Mouse (Mus musculus): ENCODE measurements around the gene Map3k3.
A peak's percentile ranks its signal among the peaks of the same experiment; 100 is the strongest.
"Not testable (repeated sequence)": the region's sequence is repeated elsewhere in the genome, so short reads cannot be mapped to it uniquely, and the experiment has no call there.

The Map3k3 gene

GRCm38 (mm10) chr11:106193371-106194154, 109.2 kb downstream of the Map3k3 start:
- peak; percentile 99 for DNase-seq (ENCODE audit: low read depth)

GRCm38 (mm10) chr11:106194155-106194541, 109.7 kb downstream of the Map3k3 start:
- no peak for DNase-seq (ENCODE audit: low read depth)

- DNase-seq (ENCODE audit: low read depth): no peak
Observed at GRCm38 (mm10) chr11:106194891-106195290, 110.5 kb downstream of the Map3k3 start.

- DNase-seq (ENCODE audit: low read depth): peak; percentile 75
Observed at GRCm38 (mm10) chr11:106195341-106195740, 110.9 kb downstream of the Map3k3 start.

- DNase-seq (ENCODE audit: low read depth): no peak
Observed at GRCm38 (mm10) chr11:106198277-106198676, 113.9 kb downstream of the Map3k3 start.

GRCm38 (mm10) chr11:106199997-106200396, 115.6 kb downstream of the Map3k3 start:
- DNase-seq (ENCODE audit: low read depth): not testable (repeated sequence)

- DNase-seq (ENCODE audit: low read depth): no peak
Observed at GRCm38 (mm10) chr11:106200756-106201155, 116.3 kb downstream of the Map3k3 start.

- no peak for DNase-seq (ENCODE audit: low read depth)
Observed at GRCm38 (mm10) chr11:106201337-106202122, 117.1 kb downstream of the Map3k3 start.

- no peak for DNase-seq (ENCODE audit: low read depth)
Observed at GRCm38 (mm10) chr11:106202123-106202465, 117.7 kb downstream of the Map3k3 start, which contains the start of gene Strada. Strada (minus strand) TSS chr11:106202168.

Measured in 416B (cell line).